Mouse (Mus musculus) cerebellum, adult 18-20 months (tissue): Measurements from ENCODE around the gene Rfx8.

Source experiments
- DNase-seq, 2 experiments: peaks; one replicate each; pipeline ENCODE4 v3.0.0; 2021

Rfx8 gene

DNA sequence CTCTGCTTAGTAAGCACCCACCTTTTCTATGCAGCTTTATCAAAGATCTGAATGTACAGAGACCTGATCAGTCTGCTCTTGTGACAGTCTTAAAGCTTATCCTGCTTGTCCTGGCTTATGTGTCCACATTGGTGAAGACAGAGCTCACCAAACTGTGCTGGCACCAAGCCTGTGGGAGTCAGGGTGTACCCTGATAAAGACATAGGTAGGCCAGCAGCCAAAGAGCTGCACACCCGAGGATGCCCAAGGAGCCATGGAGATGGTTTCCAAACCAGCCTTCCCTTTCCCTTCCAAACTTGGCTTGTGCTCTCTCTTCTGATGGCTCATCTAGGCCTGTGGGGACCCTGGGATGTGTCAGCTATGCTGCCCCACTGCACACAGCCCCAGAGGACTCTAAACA lies 76.5 kb downstream of the Rfx8 start:
- DNase-seq = no peak

DNA sequence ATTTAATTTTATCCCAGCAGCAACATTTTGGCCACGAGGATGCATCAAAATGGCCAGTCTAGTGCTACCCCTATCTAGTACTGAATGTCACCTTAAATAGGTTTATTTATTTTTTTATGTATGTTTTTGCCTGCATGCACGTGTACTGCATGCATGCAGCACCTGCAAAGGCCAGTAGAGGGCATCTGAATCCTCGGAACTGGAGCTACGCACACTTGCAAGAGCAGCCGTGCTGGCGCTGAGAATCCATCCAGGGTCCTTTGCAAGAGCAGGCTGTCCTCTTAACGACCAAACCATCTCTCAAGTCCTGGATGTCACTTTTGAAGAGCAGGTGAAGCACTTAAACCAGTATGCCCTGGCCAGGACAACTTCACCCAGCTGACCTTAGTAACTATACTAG lies 79.1 kb downstream of the Rfx8 start:
- no peak for DNase-seq

DNA sequence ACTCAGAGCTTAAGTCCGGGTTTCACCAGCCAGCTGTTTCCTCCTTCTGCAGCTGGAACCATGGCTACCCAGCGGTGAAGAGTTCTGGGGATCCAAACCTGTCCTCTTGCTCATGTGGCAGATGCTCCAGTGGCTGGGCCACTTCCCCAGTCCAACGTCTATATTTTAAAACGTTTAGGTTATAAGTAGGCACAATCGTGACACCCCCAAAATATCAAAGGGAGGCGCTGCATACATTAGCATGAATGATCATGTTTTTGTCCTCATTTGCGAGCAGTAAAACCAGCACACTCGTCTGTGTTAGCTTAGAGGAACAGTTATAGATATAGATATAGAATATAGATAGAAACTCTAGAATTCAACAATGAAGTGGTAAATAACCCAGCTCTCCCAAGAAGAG lies 83.7 kb downstream of the Rfx8 start:
- DNase-seq = no peak

DNA sequence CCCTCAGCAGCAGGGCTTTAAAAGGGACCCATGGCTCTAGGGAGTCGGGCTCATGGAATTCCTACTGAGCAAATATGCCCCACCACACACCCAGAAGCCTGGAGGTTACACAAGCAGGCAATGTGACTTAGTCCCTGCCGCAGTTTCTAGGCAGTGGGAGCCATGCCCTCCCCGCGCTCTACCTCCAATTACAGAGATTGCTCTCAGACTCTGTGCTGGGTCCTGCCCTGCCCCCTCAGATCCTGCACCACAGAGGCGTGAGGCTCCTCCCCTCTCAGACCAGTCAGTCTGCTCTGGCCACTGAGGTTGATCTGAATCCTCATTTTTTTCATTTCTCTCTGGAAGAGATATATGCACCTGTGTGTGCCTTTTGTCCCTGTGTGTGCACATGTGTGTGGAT lies 84.1 kb downstream of the Rfx8 start:
- no peak for DNase-seq

DNA sequence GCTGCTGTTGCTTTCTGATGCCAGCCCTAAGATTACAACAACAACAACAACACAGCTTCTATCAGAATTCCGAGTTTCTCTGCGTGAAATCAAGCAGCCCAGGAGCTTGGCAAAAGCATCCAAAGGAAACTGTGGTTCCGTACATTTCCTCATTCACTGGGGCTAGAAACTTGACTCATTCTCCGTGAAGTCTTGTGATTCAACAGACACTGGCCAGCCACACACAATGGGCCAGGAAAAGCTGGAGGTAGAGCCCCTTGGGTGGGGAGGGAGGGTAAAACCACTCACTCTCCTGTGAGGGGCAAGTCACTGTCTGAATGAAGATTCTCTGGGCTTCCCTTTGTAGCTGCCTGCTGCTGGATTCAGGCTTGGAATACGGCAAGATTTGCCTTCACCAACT lies 84.6 kb downstream of the Rfx8 start:
- DNase-seq = no peak

DNA sequence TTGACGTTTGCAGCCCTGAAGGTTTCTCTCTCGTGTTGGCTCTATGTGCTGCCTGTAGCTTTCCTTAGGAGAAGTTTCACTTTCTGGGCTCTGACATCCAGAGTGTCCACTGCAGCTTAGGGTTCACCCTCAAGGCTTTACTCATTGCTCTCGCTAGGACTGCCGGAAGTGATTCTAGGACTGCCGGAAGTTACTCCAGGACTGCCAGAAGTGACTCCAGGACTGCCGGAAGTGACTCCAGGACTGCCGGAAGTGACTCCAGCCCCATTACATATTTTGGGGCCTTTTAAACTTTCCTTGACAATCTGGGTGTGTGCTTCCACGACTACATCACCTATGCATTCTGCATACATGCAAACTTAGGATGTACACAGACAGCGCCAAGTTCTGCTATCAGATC lies 92.2 kb downstream of the Rfx8 start:
- DNase-seq = no peak

DNA sequence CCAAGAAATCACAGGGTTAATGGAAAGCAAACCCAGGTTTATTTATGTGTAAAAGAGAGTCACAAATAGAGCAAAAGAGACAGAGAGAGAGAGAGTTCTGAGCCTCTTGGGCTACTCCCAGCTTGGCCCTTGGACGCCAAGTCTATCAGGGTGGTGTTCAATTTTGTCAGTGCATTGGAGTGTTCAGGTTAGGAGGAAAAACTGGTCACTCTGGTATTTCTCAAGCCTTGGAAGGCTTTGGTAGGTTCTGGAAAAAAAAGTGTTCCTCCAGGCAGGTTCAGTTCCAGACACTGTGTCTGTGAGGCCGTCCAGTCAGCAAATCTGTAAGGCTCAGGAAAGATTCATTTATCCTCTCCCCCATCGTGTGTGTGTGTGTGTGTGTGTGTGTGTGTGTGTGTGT lies 95.3 kb downstream of the Rfx8 start:
- DNase-seq = no peak

DNA sequence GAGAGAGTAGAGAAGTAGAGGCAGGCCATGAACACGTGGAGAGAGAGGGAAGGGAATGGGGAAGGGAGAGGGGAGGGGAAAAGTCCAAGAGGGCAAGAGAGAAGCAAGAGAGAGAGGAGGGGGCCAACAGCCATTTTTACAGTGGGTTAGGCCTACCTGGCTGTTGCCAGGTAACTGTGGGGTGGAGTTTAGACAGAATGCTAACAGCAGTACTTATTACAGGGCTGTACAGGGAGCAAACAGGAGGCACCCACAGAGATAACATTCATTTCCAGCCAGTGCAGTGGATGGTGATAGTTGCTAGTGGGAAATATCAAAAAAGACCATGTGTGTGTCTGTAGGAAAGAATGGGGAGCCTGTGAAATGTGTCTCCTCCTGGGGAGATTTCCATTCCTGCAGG lies 97.1 kb downstream of the Rfx8 start:
- DNase-seq = no peak

DNA sequence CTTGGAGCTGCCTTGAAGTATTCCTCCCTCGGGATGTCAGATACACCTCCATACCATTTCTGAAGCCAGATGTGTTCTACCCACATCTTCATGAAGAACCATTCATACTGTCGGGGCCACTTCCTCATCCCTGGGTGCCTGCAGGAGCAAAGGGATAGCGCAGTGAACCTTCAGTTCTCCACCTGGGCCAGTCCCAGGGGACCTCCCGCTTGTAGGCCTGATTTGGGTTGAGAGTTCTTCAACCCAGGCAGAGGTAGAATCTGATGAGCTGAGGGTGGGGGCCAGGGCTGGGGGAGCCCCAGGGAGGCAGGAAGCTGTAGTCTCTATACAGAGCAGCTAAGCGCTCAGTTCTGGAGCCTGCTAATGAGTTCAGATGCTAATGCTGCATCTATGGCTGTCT lies 97.7 kb downstream of the Rfx8 start:
- no peak for DNase-seq

DNA sequence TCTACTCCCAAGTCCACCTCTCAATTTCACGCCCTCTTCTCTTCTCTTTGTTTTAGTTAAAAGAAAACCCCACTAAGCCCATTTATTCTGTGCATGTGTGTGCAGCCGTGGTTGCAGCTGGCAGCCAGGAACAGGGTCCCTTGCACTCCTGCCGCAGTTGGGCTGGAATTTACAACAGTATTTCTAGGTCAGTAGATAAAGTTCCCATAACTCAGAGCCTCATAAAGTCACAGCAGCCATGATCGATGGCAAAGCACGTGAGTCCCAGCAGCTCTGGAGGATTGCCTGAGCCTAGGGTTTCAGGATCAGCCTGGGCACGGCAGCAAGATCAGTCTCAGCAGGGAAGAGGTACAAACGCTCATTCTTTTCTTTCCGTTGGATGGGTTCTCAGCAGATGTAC lies 102.3 kb downstream of the Rfx8 start:
- no peak for DNase-seq

DNA sequence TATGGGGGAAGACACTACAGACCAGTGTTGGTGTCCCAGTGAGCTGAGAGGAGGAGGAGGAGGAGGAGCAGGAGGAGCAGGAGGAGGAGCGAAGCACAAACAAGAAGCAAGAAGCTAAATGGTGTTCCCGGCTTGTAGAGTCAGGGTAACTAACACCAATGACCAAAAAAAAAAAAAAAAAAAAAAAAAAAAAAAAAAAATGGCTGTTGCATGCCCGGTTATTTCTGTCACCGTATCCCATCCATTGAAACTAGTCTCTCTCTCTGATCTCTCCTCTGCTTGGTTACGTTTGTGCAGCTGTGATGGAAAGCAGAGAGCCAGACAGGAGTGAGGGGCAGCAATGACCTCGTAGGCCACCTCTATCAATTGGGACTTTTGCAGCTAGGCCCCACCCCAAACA lies 105.3 kb downstream of the Rfx8 start:
- DNase-seq = no peak
